Mouse (Mus musculus): Measurements from ENCODE around the gene Elk3. TPM values are rescaled to one million over a fixed set of nuclear protein-coding genes. Genes with fewer than 3 reads are reported as not detected.
A peak's percentile ranks its signal among the peaks of the same experiment; 100 is the strongest.

The Elk3 gene
- polyA plus RNA-seq, 1 experiment from 2014 or later: 49.1 TPM

- Histone ChIP-seq H3K27ac (ENCODE audit: low read depth, low read length) (no peak overlapping the region), H3K4me2 (replicated peaks; ENCODE audit: low read depth, low read length) (no peak overlapping the region), H3K27me3 (ENCODE audit: control insufficient read depth, insufficient read depth, low read length) (no peaks in the 10 kb centered on the region), H3K4me1 (ENCODE audit: control insufficient read depth, insufficient read depth, low read length) (peaks cover 20% of the 10 kb centered on the region), H3K9me3 (ENCODE audit: control insufficient read depth, low read length) (no peaks in the 10 kb centered on the region), H3K4me3 (ENCODE audit: low read length) (no peak overlapping the region), H3K36me3 (ENCODE audit: control insufficient read depth, insufficient read depth, low read length) (peaks cover 40% of the 10 kb centered on the region), H3K9ac (ENCODE audit: low read depth, low read length) (no peak overlapping the region)
- no peak for ATAC-seq (ENCODE audit: low FRiP score, low TSS enrichment)
- 78% methylated on average over 5 of the region's 5 CpGs for WGBS
Measured at GRCm38 (mm10) chr10:93264001-93264400, 46.9 kb downstream of the Elk3 start.

- WGBS: 76% methylated on average over 8 of the region's 8 CpGs
- Histone ChIP-seq H3K4me1 (ENCODE audit: control insufficient read depth, insufficient read depth, low read length) (peaks cover 20% of the 10 kb centered on the region), H3K27me3 (ENCODE audit: control insufficient read depth, insufficient read depth, low read length) (no peaks in the 10 kb centered on the region), H3K4me3 (ENCODE audit: low read length) (no peak overlapping the region), H3K36me3 (ENCODE audit: control insufficient read depth, insufficient read depth, low read length) (peaks cover 40% of the 10 kb centered on the region), H3K4me2 (replicated peaks; ENCODE audit: low read depth, low read length) (no peak overlapping the region), H3K9ac (ENCODE audit: low read depth, low read length) (no peak overlapping the region), H3K9me3 (ENCODE audit: control insufficient read depth, low read length) (no peaks in the 10 kb centered on the region), H3K27ac (ENCODE audit: low read depth, low read length) (0 out of 2 replicates have a peak overlapping the region, but pooled peaks have one; percentile 4)
- ATAC-seq (ENCODE audit: low FRiP score, low TSS enrichment): no peak
Measured at GRCm38 (mm10) chr10:93263431-93263830, 47.5 kb downstream of the Elk3 start.

GRCm38 (mm10) chr10:93261981-93262499 lies 48.9 kb downstream of the Elk3 start:
- Histone ChIP-seq H3K4me2 (replicated peaks; ENCODE audit: low read depth, low read length) (peak overlapping the region; percentile 27), H3K27ac (ENCODE audit: low read depth, low read length) (peak overlapping the region; percentile 42), H3K4me1 (ENCODE audit: control insufficient read depth, insufficient read depth, low read length) (peaks cover 20% of the 10 kb centered on the region), H3K4me3 (ENCODE audit: low read length) (no peak overlapping the region), H3K36me3 (ENCODE audit: control insufficient read depth, insufficient read depth, low read length) (peaks cover 40% of the 10 kb centered on the region), H3K27me3 (ENCODE audit: control insufficient read depth, insufficient read depth, low read length) (no peaks in the 10 kb centered on the region), H3K9ac (ENCODE audit: low read depth, low read length) (no peak overlapping the region), H3K9me3 (ENCODE audit: control insufficient read depth, low read length) (no peaks in the 10 kb centered on the region)
- 15% methylated on average over 15 of the region's 15 CpGs for WGBS
- ATAC-seq (ENCODE audit: low FRiP score, low TSS enrichment): peak; percentile 87

DNA sequence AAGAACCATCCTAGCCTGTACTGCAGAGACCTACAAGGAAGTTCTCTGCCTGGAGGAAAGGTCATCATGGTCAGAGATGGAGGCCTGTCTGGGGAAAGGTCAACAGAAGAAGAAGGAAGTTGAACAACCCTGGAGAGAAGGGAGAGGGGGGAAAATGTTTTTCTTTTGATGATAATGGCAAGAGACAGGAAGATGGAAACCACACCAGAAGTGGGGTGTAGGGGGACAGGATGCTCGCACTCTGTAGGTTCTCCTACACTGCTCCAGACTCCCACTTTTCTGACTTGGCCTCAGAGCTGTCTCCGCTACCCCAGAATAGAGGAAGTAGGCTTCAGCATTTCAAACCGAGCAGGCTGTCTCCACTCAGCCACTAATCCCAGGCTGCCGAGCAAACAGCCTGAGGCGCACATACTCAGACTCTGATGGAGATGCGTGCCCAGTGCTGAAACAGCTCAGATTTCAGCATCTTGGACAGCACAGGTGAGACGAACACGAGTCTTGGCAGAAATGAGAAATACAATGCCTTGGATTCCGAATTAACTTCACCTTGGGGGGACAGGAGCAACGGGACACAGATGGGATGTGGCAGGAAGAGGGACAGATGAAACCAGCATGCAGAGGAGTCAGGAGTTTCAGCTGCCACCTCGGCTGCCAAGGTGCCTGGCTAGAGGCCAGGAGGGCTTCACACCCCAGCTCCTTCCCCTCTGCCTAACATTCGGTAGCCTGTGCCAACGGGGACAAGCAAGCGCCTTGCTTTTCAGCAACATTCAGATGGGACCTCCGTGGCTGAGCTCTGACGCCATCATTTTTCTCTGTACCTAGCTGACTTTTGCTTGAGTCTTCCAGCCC lies 49.6 kb downstream of the Elk3 start:
- H3K36me3 ChIP-seq (ENCODE audit: control insufficient read depth, insufficient read depth, low read length): peaks cover 34% of the 10 kb centered on the region
- no peak overlapping the region; the same call in 1 of the 2 replicates for H3K9ac ChIP-seq (ENCODE audit: low read depth, low read length)
- no peak overlapping the region for H3K4me3 ChIP-seq (ENCODE audit: low read length)
- H3K4me2 ChIP-seq (replicated peaks; ENCODE audit: low read depth, low read length): peak overlapping the region; percentile 27
- H3K27me3 ChIP-seq (ENCODE audit: control insufficient read depth, insufficient read depth, low read length): no peaks in the 10 kb centered on the region
- WGBS: 24% methylated on average over 16 of the region's 16 CpGs
- H3K4me1 ChIP-seq (ENCODE audit: control insufficient read depth, insufficient read depth, low read length): peaks cover 20% of the 10 kb centered on the region
- H3K27ac ChIP-seq (ENCODE audit: low read depth, low read length): peak overlapping the region; percentile 42
- ATAC-seq (ENCODE audit: low FRiP score, low TSS enrichment): peak; percentile 33
- H3K9me3 ChIP-seq (ENCODE audit: control insufficient read depth, low read length): no peaks in the 10 kb centered on the region

DNA sequence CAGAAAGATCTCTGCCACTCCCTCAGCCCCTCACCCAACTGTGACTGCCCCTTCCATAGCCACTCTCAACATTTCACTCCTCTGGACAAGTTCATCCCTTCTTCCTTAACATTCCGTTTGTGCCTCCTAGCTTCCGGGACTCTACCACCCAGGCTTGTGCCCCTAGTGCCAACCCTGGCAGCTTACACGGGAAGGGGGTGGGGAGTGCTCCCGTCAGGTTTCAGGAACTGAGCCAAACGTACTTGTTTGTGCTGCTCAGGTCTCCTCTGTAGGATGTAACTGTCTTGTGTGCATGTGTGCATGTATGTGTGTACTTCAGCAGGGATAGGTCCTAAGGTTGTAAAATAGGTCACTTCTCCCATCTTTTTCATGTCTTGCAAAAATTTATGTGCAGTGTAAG lies 51.1 kb downstream of the Elk3 start:
- 60% methylated on average over 5 of the region's 5 CpGs for WGBS
- H3K4me3 ChIP-seq (ENCODE audit: low read length): no peak overlapping the region
- ATAC-seq (ENCODE audit: low FRiP score, low TSS enrichment): no peak
- H3K9ac ChIP-seq (ENCODE audit: low read depth, low read length): no peak overlapping the region
- no peaks in the 10 kb centered on the region for H3K27me3 ChIP-seq (ENCODE audit: control insufficient read depth, insufficient read depth, low read length)
- H3K36me3 ChIP-seq (ENCODE audit: control insufficient read depth, insufficient read depth, low read length): peaks cover 22% of the 10 kb centered on the region
- H3K27ac ChIP-seq (ENCODE audit: low read depth, low read length): no peak overlapping the region
- H3K4me1 ChIP-seq (ENCODE audit: control insufficient read depth, insufficient read depth, low read length): peaks cover 20% of the 10 kb centered on the region
- H3K9me3 ChIP-seq (ENCODE audit: control insufficient read depth, low read length): no peaks in the 10 kb centered on the region
- H3K4me2 ChIP-seq (replicated peaks; ENCODE audit: low read depth, low read length): no peak overlapping the region

DNA sequence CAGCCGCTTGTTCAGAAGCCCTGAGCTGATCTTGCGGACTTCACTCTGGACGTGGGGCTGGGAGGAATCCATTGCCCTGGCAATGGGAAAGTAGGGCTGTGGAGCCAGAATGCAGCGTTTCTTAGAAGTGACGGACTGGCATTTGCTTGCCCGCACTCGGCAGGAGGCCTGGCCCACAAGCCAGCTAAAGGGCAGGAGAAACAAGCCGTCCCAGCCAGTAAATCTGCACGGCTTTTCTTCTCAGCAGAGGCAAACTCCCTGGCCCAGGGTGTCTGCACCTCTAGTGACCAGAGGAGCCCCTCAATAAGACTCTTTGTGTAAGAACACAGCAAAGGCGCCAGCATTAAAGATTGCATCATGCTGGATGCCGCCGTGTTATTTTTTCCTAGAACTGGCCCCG lies 55.6 kb downstream of the Elk3 start:
- no peaks in the 10 kb centered on the region for H3K9me3 ChIP-seq (ENCODE audit: control insufficient read depth, low read length)
- 62% methylated on average over 13 of the region's 13 CpGs for WGBS
- H3K27ac ChIP-seq (ENCODE audit: low read depth, low read length): no peak overlapping the region
- H3K36me3 ChIP-seq (ENCODE audit: control insufficient read depth, insufficient read depth, low read length): peaks cover 28% of the 10 kb centered on the region
- H3K4me1 ChIP-seq (ENCODE audit: control insufficient read depth, insufficient read depth, low read length): 0 out of 2 replicates have a peak, but pooled peaks cover 2% of the 10 kb centered on the region
- H3K9ac ChIP-seq (ENCODE audit: low read depth, low read length): no peak overlapping the region; the same call in 1 of the 2 replicates
- no peak overlapping the region for H3K4me3 ChIP-seq (ENCODE audit: low read length)
- H3K27me3 ChIP-seq (ENCODE audit: control insufficient read depth, insufficient read depth, low read length): no peaks in the 10 kb centered on the region
- no peak for ATAC-seq (ENCODE audit: low FRiP score, low TSS enrichment)
- no peak overlapping the region for H3K4me2 ChIP-seq (replicated peaks; ENCODE audit: low read depth, low read length)

DNA sequence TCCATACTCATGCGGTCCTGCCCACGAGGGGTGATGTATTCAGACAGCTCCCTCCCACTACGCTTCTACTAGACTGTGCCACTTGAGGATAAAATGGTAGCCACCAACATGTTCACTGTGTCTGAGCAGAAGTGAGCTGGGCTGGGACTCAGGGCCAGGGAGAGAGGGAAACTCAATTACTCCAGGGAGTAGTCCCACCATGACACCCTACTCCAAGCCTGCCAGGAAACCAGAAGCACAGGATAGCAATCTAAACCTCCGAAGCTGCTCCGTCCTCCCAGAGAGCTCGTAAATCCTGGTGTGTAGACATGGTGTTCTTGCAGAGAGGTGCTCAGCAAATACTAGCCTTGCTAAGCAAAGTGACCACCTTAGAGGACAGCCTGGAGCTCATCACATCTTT lies 57.8 kb downstream of the Elk3 start:
- Histone ChIP-seq H3K9me3 (ENCODE audit: control insufficient read depth, low read length) (no peaks in the 10 kb centered on the region), H3K36me3 (ENCODE audit: control insufficient read depth, insufficient read depth, low read length) (peaks cover 33% of the 10 kb centered on the region), H3K9ac (ENCODE audit: low read depth, low read length) (no peak overlapping the region), H3K4me3 (ENCODE audit: low read length) (no peak overlapping the region), H3K4me1 (ENCODE audit: control insufficient read depth, insufficient read depth, low read length) (0 out of 2 replicates have a peak, but pooled peaks cover 2% of the 10 kb centered on the region), H3K4me2 (replicated peaks; ENCODE audit: low read depth, low read length) (no peak overlapping the region), H3K27me3 (ENCODE audit: control insufficient read depth, insufficient read depth, low read length) (no peaks in the 10 kb centered on the region), H3K27ac (ENCODE audit: low read depth, low read length) (no peak overlapping the region)
- 59% methylated on average over 6 of the region's 6 CpGs for WGBS
- no peak for ATAC-seq (ENCODE audit: low FRiP score, low TSS enrichment)

GRCm38 (mm10) chr10:93252661-93253060 lies 58.3 kb downstream of the Elk3 start:
- no peak overlapping the region for H3K27ac ChIP-seq (ENCODE audit: low read depth, low read length)
- H3K4me2 ChIP-seq (replicated peaks; ENCODE audit: low read depth, low read length): no peak overlapping the region
- ATAC-seq (ENCODE audit: low FRiP score, low TSS enrichment): no peak
- peaks cover 6% of the 10 kb centered on the region; the same call in 1 of the 2 replicates for H3K4me1 ChIP-seq (ENCODE audit: control insufficient read depth, insufficient read depth, low read length)
- no peaks in the 10 kb centered on the region for H3K9me3 ChIP-seq (ENCODE audit: control insufficient read depth, low read length)
- H3K36me3 ChIP-seq (ENCODE audit: control insufficient read depth, insufficient read depth, low read length): peaks cover 33% of the 10 kb centered on the region
- no peak overlapping the region for H3K4me3 ChIP-seq (ENCODE audit: low read length)
- 94% methylated on average over 2 of the region's 2 CpGs for WGBS
- no peak overlapping the region for H3K9ac ChIP-seq (ENCODE audit: low read depth, low read length)
- H3K27me3 ChIP-seq (ENCODE audit: control insufficient read depth, insufficient read depth, low read length): no peaks in the 10 kb centered on the region

DNA sequence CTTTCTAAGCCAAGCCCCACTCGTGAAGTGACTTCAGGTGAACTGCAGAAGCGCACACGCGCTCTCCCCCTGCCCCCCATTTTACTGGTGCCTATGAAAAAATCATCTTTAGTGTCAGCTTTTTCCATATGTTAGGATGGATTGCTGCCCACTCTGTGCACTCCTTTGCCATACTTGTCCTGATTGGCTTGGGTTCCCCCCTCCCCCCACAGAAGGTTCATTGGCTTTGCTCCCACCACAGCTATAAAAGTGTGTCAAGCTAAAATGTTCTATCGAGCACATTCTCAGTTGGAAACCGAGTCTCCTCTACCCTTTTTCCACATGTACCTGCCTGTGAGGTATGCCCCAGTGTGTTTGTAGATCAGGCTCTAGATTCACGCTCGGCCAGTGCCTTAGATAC lies 59.5 kb downstream of the Elk3 start:
- Histone ChIP-seq H3K9ac (ENCODE audit: low read depth, low read length) (no peak overlapping the region), H3K4me1 (ENCODE audit: control insufficient read depth, insufficient read depth, low read length) (peaks cover 10% of the 10 kb centered on the region; the same call in 1 of the 2 replicates), H3K27ac (ENCODE audit: low read depth, low read length) (no peak overlapping the region), H3K9me3 (ENCODE audit: control insufficient read depth, low read length) (no peaks in the 10 kb centered on the region), H3K27me3 (ENCODE audit: control insufficient read depth, insufficient read depth, low read length) (no peaks in the 10 kb centered on the region), H3K4me2 (replicated peaks; ENCODE audit: low read depth, low read length) (no peak overlapping the region), H3K36me3 (ENCODE audit: control insufficient read depth, insufficient read depth, low read length) (peaks cover 38% of the 10 kb centered on the region), H3K4me3 (ENCODE audit: low read length) (no peak overlapping the region)
- ATAC-seq (ENCODE audit: low FRiP score, low TSS enrichment): no peak
- WGBS: 83% methylated on average over 8 of the region's 8 CpGs

All from kidney, embryonic 14.5 days (tissue).